Mouse (Mus musculus) 3T3-L1 (cell line): ENCODE data around the gene Ypel1.
A peak's percentile ranks its signal among the peaks of the same experiment; 100 is the strongest.

Source experiments
- DNase-seq: peaks from one replicate; pipeline ENCODE4 v3.0.0-alpha.2; 2015; ENCODE audit warnings: low read depth, low spot score

Gene Ypel1

GRCm38 (mm10) chr16:17086669-17087193 lies 17.2 kb downstream of the Ypel1 start:
- DNase-seq, result no peak

DNA sequence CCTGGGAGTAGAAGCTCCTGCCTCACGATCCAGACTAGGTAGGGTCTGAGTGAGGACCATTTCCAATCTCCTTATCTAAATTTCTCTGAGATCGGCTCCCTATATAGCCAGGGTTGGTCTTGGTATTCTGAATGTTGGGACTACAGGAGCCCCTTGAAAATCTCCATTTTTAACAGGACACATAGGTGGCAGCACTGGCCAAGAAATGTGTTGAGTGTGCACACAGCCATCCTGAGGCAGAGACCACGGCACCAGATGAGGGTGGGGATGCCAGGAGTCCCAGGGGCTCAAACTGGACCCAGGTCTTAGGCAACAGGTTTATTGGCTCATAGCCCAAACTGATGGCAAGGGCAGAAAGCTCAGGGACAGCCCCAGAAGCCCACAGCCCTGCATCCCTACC lies 18.9 kb downstream of the Ypel1 start:
- DNase-seq, result no peak

GRCm38 (mm10) chr16:17096938-17097337 lies 27.4 kb downstream of the Ypel1 start:
- DNase-seq, result no peak

GRCm38 (mm10) chr16:17102630-17103220 lies 33.2 kb downstream of the Ypel1 start:
- peak; percentile 66 for DNase-seq

DNA sequence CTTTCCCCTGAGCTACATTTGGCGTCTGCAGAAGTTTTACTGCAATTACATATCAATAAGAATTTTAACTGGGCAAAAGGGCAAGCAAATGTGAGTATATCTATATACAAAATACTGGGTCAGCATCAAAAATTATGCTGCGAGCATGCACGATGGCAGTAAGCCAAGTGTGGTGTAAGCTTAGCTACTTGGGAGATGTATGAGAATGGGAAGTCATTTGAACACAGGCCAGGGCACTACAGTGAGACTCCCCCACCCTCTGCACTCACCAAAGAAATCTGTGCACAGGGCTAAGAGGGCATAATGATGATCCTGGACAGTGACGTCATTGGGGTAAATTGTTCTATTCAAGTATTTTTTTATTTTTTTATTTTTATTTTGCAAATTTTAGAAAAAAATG lies 35.1 kb downstream of the Ypel1 start:
- DNase-seq, result no peak

GRCm38 (mm10) chr16:17110771-17111743 lies 41.6 kb downstream of the Ypel1 start, which contains the start of gene Ppil2:
Ppil2 (minus strand) TSS chr16:17111257.
- peak; percentile 91 for DNase-seq

- no peak for DNase-seq
These were observed 47.9 kb downstream of the Ypel1 start for GRCm38 (mm10) chr16:17117309-17117799.

DNA sequence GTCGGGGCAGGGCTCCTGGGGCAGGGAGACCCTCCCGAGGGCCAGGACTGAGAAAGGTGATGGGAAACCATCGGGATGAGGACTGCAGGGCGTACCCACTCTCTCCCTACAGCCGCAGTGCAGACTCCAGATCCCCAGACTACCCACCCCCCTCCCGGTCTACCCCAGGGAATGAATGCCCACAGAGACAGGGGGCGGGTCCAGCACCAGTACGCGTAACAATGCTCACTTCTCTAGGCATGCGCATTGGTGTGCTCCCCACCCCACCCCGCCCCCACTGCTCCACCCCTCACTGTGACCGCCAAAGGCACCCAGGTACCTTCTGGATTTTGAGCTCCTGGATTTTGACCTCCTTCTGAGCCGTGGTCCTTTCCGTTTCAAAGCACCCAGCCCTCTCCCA lies 52.1 kb downstream of the Ypel1 start:
- DNase-seq, result no peak

- no peak for DNase-seq
These were observed 54.8 kb downstream of the Ypel1 start for GRCm38 (mm10) chr16:17124119-17124870.

DNA sequence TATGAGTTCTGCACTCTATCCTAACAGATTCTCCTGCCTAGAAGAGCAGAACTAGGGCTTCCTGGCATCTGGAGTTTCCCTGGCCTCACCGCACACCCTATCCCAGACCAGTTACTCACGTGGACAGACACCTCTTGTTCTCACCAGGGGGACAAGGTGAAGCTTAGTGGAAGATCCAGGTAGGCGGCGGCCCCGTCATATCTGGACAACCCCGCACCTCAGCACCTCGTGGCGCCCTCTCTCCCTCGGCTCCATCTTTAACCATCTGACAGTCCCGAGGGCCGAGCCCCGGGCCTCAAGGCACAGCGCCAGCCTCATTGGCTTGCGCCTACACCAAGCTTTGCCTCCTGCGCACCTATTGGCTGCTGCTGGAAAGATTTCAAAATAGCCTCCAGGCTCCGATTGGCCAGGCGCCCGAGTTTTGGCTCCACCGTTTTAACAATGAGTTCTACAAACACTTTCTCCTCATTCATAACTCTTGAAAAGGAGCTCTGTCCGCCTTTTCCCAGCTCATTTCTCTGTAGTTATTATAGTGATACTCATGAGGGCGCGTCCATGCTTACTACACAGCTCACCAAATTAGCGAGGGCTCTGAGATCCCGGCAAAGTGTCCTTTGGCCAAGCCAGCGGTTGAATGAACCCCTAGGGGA lies 55.5 kb downstream of the Ypel1 start, which contains the start of gene 2610318N02Rik:
Gene 2610318N02Rik, minus strand, starts transcription at position 297 of the 650 bp plus-strand sequence.
- DNase-seq, result peak; percentile 78

DNA sequence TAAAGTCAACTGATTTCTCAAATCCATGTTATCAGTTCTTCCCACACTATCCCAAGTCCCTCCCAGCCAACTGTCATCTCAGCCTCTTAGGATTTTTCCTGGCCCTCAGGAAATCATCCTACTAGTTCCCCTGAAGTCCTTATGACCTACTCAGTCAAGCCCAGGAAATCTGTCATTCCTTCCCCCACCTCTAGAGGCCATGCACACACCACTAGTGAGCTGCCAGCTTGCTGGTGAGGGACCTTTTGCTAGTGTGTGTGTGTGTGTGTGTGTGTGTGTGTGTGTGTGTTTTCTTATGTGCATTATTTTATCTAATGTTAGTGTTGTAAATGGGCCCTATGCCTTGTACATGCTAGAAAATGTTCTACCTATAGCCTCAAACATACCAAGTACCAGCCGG lies 57.8 kb downstream of the Ypel1 start:
- peak; percentile 84 for DNase-seq

DNA sequence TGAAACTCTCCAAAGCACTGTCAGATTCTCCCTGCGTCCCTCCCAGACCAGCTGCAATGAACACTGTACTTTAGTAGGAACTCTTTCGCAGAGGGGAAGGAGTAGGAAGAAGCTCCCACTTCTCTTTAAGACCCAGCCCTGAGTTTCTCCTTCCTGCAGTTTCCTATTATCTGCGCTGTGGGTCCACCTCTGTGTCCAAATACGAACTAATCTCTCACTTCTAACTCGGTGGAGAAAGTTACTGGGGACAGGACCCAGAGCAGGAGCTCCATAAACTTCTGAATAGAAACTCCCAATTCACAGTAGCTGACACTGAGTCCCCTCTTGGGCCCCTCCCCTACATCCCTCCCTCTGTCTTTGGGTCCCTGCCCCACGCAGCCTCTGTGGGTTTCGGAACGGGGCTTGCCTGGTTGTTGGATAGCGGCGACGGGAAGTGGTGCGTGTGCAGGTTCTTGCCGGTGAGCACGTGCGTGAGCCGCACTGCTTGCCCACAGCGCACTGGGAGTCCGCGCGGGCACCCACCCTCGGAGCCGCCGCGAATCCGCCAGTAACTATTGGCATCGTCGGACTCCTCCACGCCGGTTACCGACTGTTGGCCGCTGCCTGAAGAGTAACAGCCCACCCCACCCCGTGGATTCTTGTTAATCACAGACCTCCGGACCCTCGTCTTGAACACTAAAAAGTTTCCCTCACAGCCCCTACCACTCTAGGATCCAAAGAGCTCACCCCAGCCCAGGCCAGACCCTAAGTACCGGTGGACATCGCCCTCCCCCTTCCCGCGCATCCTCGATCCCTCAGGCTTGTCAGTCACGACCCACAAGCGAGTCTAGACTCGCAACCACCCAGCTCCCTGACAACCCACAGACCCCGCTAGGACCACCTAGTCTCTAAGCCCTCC lies 61.9 kb downstream of the Ypel1 start:
- no peak for DNase-seq

GRCm38 (mm10) chr16:17132089-17132905 lies 62.8 kb downstream of the Ypel1 start, which contains the start of gene Sdf2l1:
Sdf2l1 (minus strand) TSS chr16:17132383.
- DNase-seq, result peak; percentile 100

DNA sequence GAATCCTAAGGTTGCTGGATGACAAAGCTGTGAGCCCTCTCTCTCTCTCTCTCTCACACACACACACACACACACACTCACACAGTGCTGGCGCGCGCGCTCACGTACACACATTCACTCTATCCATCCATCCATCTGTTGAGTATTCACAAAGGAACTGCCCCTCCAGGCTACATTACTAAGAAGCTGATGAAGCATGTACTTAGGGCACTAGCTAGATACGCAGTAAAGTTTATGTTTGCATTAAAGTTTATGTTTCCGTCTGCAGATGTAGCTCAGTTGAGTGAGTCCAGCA lies 63.4 kb downstream of the Ypel1 start:
- peak; percentile 68 for DNase-seq
